37 mouse cellular contexts compared by ENCODE assay signal in the genomic region with DNA sequence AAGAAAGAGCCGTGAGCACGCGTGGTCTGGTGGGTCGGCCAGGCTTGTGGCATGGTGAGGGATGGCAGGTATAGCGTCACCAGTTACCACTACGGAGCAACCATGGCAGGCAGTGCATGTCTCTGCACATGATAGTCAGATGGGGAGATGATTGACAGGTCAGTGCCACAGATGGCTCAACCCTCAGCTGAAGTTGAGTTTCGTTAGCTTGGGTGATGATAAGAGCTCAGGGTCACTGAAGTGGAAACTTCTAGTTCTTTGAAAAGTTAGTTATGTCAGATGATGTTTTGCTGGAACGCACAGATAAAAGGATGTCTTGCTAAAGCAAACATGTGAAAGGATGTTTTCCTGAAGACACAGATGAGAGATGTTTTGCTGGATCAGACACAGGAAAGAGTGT. TPM values are rescaled to one million over a fixed set of nuclear protein-coding genes. Genes with fewer than 3 reads are reported as not detected.
"Had no signal": no experiment of that assay in that cellular context is flagged by ENCODE, and none has a peak within 500 bp of the region (broad histone marks: within the 10 kb centered on the region; RNA-seq: fewer than 3 reads in every experiment).

No protein-coding gene starts in this region.

- DNase-seq: gastrocnemius, adult 2 months; gastrocnemius, postnatal 10 days; gastrocnemius, postnatal 25 days; heart, adult 11 months; heart, adult 2 months; heart, postnatal 14 days; heart, postnatal 36 days; kidney, adult 11 months; kidney, adult 2 months; kidney, adult 9 months; kidney, postnatal 10 days; kidney, postnatal 25 days; kidney, postnatal 4 days; liver had no signal

- ATAC-seq: hindbrain, postnatal 0 days; intestine, embryonic 16.5 days had no signal

- H3K27me3 ChIP-seq: heart, embryonic 13.5 days; heart, embryonic 15.5 days; hindbrain, embryonic 15.5 days; limb, embryonic 12.5 days had no signal

- H3K36me3 ChIP-seq: heart, embryonic 13.5 days; heart, embryonic 15.5 days; hindbrain, embryonic 13.5 days; hindbrain, embryonic 15.5 days; limb, embryonic 10.5 days; limb, embryonic 12.5 days had no signal

- H3K4me2 ChIP-seq: heart, embryonic 11.5 days; heart, embryonic 13.5 days; heart, embryonic 15.5 days; hindbrain, embryonic 13.5 days; hindbrain, embryonic 15.5 days; limb, embryonic 12.5 days; liver, embryonic 11.5 days had no signal

- H3K9me3 ChIP-seq: heart, embryonic 13.5 days; heart, embryonic 15.5 days; hindbrain, embryonic 13.5 days; hindbrain, embryonic 15.5 days; limb, embryonic 10.5 days; limb, embryonic 12.5 days had no signal

- H3K27ac ChIP-seq: gastrocnemius, adult 2 months; heart, adult 2 months; heart, embryonic 13.5 days; heart, embryonic 15.5 days; hindbrain, embryonic 13.5 days; hindbrain, embryonic 15.5 days; hindbrain, postnatal 0 days; layer of hippocampus, adult 2 months; left cerebral cortex, adult 2 months; limb, embryonic 10.5 days; limb, embryonic 12.5 days had no signal

- H3K9ac ChIP-seq: heart, embryonic 13.5 days; heart, embryonic 15.5 days; hindbrain, embryonic 13.5 days; hindbrain, embryonic 15.5 days; limb, embryonic 12.5 days had no signal

- H3K4me3 ChIP-seq: gastrocnemius, adult 2 months; heart, adult 2 months; heart, embryonic 13.5 days; heart, embryonic 15.5 days; hindbrain, embryonic 13.5 days; hindbrain, embryonic 15.5 days; layer of hippocampus, adult 2 months; left cerebral cortex, adult 2 months; limb, embryonic 10.5 days; limb, embryonic 12.5 days had no signal

RNA-seq across cellular contexts. Expression of a gene that starts 32.3 kb away (rescaled TPM):
- total RNA-seq: gastrocnemius, adult 2 months; gastrocnemius, postnatal 10 days; gastrocnemius, postnatal 25 days; heart, adult 2 months; heart, postnatal 14 days; heart, postnatal 36 days; hematopoietic stem cell, adult 5-6 weeks; hindbrain, postnatal 0 days; layer of hippocampus, adult 2 months; layer of hippocampus, postnatal 10 days; layer of hippocampus, postnatal 25 days; left cerebral cortex, adult 2 months; left cerebral cortex, postnatal 14 days; left cerebral cortex, postnatal 36 days had no signal
- polyA plus RNA-seq: frontal cortex, adult 2 months; heart, adult 2 months; heart, embryonic 11.5 days; heart, embryonic 13.5 days; heart, embryonic 15.5 days; heart, postnatal 0 days; hindbrain, embryonic 11.5 days; hindbrain, embryonic 13.5 days; hindbrain, embryonic 15.5 days; hindbrain, postnatal 0 days; intestine, embryonic 14.5 days; intestine, embryonic 16.5 days; kidney, adult 2 months; kidney, embryonic 16.5 days; limb, embryonic 10.5 days; limb, embryonic 12.5 days; limb, embryonic 14.5 days; liver, embryonic 11.5 days had no signal
